Mouse (Mus musculus) midbrain, embryonic 11.5 days (tissue): ENCODE measurements at regions not wholly inside any gene's neighbourhood (a gene's known extent, or its start where the extent isn't known, plus 50 kb on each side); places are given as distances from the start of the nearest gene placed in this dataset.

ENCODE experiments used
- ATAC-seq: fragments of 200-750 bp; cut with Nextera tagmentation; 2 replicates; pipeline ENCODE4 v1.8.0; 2017; ENCODE audit warnings: moderate TSS enrichment, moderate library complexity; ENCODE audit not compliant: low FRiP score
- DNase-seq: peaks from one replicate; pipeline ENCODE4 v3.0.0; 2015; ENCODE audit warnings: low spot score; ENCODE audit errors: missing footprints
- H3K27ac ChIP-seq: fragments of 300-500 bp; sonication (generic); 2 replicates; pipeline ENCODE4 v1.5.1; 2014; ENCODE audit warnings: low read depth, low read length
- H3K27me3 ChIP-seq: fragments of 300-500 bp; sonication (generic); 2 replicates; pipeline ENCODE4 v1.6.1; 2014; ENCODE audit warnings: mild to moderate bottlenecking, low read length, moderate library complexity, mixed read lengths; ENCODE audit not compliant: control insufficient read depth, insufficient read depth
- H3K36me3 ChIP-seq: fragments of 300-500 bp; sonication (generic); 2 replicates; pipeline ENCODE4 v1.6.1; 2014; ENCODE audit warnings: mild to moderate bottlenecking, low read length, moderate library complexity, mixed read lengths; ENCODE audit not compliant: control insufficient read depth, insufficient read depth
- H3K4me1 ChIP-seq: fragments of 300-500 bp; sonication (generic); 2 replicates; pipeline ENCODE4 v1.6.1; 2014; ENCODE audit warnings: low read length; ENCODE audit not compliant: control insufficient read depth, insufficient read depth
- H3K4me2 ChIP-seq: fragments of 300-500 bp; sonication (generic); 2 replicates; pipeline ENCODE4 v1.6.1; 2014; ENCODE audit warnings: mild to moderate bottlenecking, moderate library complexity
- H3K4me3 ChIP-seq: fragments of 300-500 bp; sonication (generic); 2 replicates; pipeline ENCODE4 v1.5.1; 2014; ENCODE audit warnings: low read depth, low read length
- H3K9ac ChIP-seq: fragments of 300-500 bp; sonication (generic); 2 replicates; pipeline ENCODE4 v1.6.1; 2014; ENCODE audit warnings: low read length
- H3K9me3 ChIP-seq: fragments of 300-500 bp; sonication (generic); 2 replicates; pipeline ENCODE4 v1.6.1; 2016; ENCODE audit warnings: low read length; ENCODE audit not compliant: control insufficient read depth
- WGBS: fragments of 180-500 bp; shearing (Covaris S2); extraction: QIAGEN DNeasy Blood & Tissue Kit; methylation state at CpG from one replicate; pipeline ENCODE4 v1.1.7; 2014; 5-methylcytosine and 5-hydroxymethylcytosine counted together

DNA sequence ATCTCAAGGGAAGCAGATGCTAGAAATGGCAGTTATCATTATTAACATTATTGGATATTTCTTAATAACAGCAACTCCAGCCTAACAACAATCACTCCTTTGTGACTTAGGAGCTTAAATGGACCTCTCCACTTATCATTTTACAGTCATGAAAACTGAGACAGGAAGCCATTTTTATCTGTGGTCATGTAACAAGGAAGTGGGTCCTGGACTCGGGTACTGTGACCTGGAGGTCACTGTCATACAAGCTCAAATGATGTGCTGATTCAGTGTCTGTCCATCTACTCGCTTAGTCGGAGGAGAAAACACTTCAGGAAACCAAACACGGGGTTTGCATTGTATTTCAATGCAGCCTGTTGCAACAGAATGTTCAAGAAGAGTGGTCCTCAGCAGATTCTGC lies 176.4 kb downstream of the Gm10260 start:
- no peak for ATAC-seq
- WGBS: 78% methylated on average over 4 of the region's 4 CpGs
- H3K36me3 ChIP-seq: no peaks in the 10 kb centered on the region

GRCm38 (mm10) chr13:97581380-97581779 lies 179.1 kb downstream of the Gm10260 start:
- no peaks in the 10 kb centered on the region; the same call in 1 of the 2 replicates for H3K27me3 ChIP-seq
- WGBS: 82% methylated on average over 4 of the region's 4 CpGs
- H3K4me2 ChIP-seq: no peak overlapping the region
- ATAC-seq (no peak), DNase-seq (peak; percentile 47)
- H3K4me1 ChIP-seq: peaks cover 8% of the 10 kb centered on the region
- no peak overlapping the region for H3K9ac ChIP-seq
- H3K27ac ChIP-seq: no peak overlapping the region
- no peaks in the 10 kb centered on the region for H3K36me3 ChIP-seq
- H3K4me3 ChIP-seq: no peak overlapping the region
- no peaks in the 10 kb centered on the region for H3K9me3 ChIP-seq

More for the DNA sequence above, 176.4 kb downstream of the Gm10260 start:
- H3K4me1 ChIP-seq: peaks cover 8% of the 10 kb centered on the region
- no peak overlapping the region for H3K4me2 ChIP-seq
- H3K9ac ChIP-seq: no peak overlapping the region
- peak; percentile 69 for DNase-seq
- no peak overlapping the region for H3K27ac ChIP-seq
- H3K4me3 ChIP-seq: no peak overlapping the region
- no peaks in the 10 kb centered on the region for H3K9me3 ChIP-seq
- no peaks in the 10 kb centered on the region for H3K27me3 ChIP-seq

GRCm38 (mm10) chr13:97580241-97580874 lies 180.1 kb downstream of the Gm10260 start:
- ATAC-seq (no peak), DNase-seq (peak; percentile 83)
- Histone ChIP-seq H3K4me3 (no peak overlapping the region), H3K9ac (no peak overlapping the region), H3K4me1 (peaks cover 8% of the 10 kb centered on the region), H3K4me2 (no peak overlapping the region), H3K27ac (no peak overlapping the region), H3K36me3 (no peaks in the 10 kb centered on the region), H3K27me3 (no peaks in the 10 kb centered on the region; the same call in 1 of the 2 replicates), H3K9me3 (no peaks in the 10 kb centered on the region)
- WGBS: 24% methylated on average over 3 of the region's 3 CpGs

GRCm38 (mm10) chr13:97578595-97578994 lies 181.8 kb downstream of the Gm10260 start:
- Histone ChIP-seq H3K9ac (no peak overlapping the region), H3K4me3 (no peak overlapping the region), H3K36me3 (no peaks in the 10 kb centered on the region), H3K27me3 (no peaks in the 10 kb centered on the region; the same call in 1 of the 2 replicates), H3K9me3 (no peaks in the 10 kb centered on the region), H3K27ac (no peak overlapping the region), H3K4me2 (no peak overlapping the region), H3K4me1 (peaks cover 13% of the 10 kb centered on the region)
- WGBS: 78% methylated on average over 5 of the region's 5 CpGs
- DNase-seq (peak; percentile 70), ATAC-seq (no peak)

DNA sequence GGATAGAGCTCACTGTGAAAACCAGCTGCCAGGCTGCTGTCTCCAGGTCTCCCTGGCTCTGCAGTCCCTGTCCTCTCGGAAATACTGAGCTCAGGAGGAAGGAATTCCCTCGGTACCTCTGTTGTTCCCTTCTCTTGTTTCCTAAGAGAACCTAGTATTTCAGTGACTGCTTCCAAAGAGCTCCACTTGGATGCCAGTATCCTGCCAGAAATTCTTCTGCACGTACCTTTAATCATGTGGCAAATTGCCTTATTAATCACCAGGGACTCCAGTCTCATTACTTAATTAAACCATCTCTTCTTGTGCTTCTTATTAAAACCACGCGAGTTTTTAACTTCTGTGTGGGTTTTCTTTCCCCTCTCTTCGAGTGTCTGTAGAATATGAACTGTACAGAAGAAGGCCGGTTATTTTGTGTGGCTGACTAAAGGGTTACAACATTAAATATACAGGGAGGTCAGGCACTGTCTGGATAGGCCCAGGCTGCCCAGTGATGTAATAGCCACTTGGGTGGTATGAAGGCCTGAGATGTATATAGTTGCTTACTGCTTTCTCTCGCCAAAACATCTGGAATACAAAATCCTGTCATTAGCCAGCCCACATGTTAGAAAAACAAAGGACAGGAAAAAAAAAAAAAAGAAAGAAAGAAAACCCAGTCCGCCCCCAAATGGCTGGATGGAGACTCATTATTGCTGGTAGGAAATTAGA lies 183.2 kb downstream of the Gm10260 start:
- DNase-seq: peak; percentile 75
- H3K27ac ChIP-seq: no peak overlapping the region

DNA sequence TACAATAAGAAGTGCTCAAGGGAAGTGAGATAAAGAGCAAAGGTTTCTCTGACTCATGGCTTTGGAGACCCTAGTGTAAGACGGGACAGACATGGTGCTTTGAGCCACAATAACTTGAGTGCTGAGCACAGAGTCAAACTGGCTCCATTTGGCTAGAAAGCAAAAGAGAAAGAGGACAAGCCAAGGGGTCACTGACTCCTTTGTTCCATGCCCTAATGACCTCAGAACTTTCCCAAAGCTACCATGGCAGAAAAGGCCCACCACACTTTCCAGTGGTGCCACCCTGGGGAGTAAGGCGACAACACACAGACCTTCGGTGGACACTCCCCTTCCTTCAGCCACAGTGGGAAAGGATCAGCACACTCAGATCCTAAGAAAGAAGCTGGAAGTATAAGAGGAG lies 186.8 kb downstream of the Gm10260 start:
- no peak overlapping the region for H3K4me3 ChIP-seq
- H3K27ac ChIP-seq: no peak overlapping the region
- no peaks in the 10 kb centered on the region for H3K9me3 ChIP-seq
- H3K4me1 ChIP-seq: peaks cover 9% of the 10 kb centered on the region
- no peaks in the 10 kb centered on the region; the same call in 1 of the 2 replicates for H3K27me3 ChIP-seq
- 12% methylated on average over 3 of the region's 3 CpGs for WGBS
- no peak overlapping the region for H3K9ac ChIP-seq
- ATAC-seq: no peak
- no peak for DNase-seq
- no peaks in the 10 kb centered on the region for H3K36me3 ChIP-seq
- H3K4me2 ChIP-seq: no peak overlapping the region

More for the DNA sequence above, 183.2 kb downstream of the Gm10260 start:
- H3K4me1 ChIP-seq: peaks cover 17% of the 10 kb centered on the region
- no peak overlapping the region for H3K9ac ChIP-seq
- ATAC-seq: no peak
- no peaks in the 10 kb centered on the region for H3K36me3 ChIP-seq
- H3K9me3 ChIP-seq: no peaks in the 10 kb centered on the region
- H3K27me3 ChIP-seq: no peaks in the 10 kb centered on the region; the same call in 1 of the 2 replicates
- H3K4me3 ChIP-seq: no peak overlapping the region
- WGBS: 67% methylated on average over 9 of the region's 9 CpGs
- H3K4me2 ChIP-seq: no peak overlapping the region

DNA sequence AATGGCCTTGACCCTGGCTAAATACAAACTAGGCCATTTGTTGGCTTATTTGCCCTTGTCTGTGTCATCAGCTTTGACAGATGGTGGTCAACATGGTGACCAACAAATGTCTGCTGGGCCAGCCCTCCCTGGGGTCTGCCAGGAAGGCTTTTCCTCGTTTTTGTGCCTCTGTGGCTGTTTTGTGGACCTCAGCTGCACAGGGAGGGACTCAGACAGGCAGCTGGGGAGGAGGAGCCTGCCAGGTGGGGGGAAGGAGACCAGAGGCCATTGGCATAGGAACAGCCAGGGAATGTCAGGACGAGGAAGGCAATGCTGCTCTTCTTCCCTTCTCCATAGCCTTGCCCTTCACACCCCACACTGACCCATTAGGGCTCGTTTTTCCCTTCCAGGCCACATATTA lies 188.1 kb downstream of the Gm10260 start:
- Histone ChIP-seq H3K4me1 (peaks cover 9% of the 10 kb centered on the region), H3K4me2 (no peak overlapping the region), H3K4me3 (no peak overlapping the region), H3K9me3 (no peaks in the 10 kb centered on the region), H3K9ac (no peak overlapping the region), H3K36me3 (no peaks in the 10 kb centered on the region), H3K27ac (no peak overlapping the region), H3K27me3 (no peaks in the 10 kb centered on the region; the same call in 1 of the 2 replicates)
- ATAC-seq: no peak
- WGBS: 63% methylated on average over 3 of the region's 3 CpGs
- DNase-seq: peak; percentile 69

- ATAC-seq (no peak), DNase-seq (peak; percentile 49)
- 65% methylated on average over 1 of the region's 1 CpGs for WGBS
- Histone ChIP-seq H3K4me2 (no peak overlapping the region), H3K36me3 (no peaks in the 10 kb centered on the region), H3K9me3 (no peaks in the 10 kb centered on the region), H3K27ac (no peak overlapping the region), H3K9ac (no peak overlapping the region), H3K4me3 (no peak overlapping the region), H3K4me1 (peaks cover 13% of the 10 kb centered on the region), H3K27me3 (no peaks in the 10 kb centered on the region)
These were observed 190.4 kb downstream of the Gm10260 start for GRCm38 (mm10) chr13:97570009-97570408.

DNA sequence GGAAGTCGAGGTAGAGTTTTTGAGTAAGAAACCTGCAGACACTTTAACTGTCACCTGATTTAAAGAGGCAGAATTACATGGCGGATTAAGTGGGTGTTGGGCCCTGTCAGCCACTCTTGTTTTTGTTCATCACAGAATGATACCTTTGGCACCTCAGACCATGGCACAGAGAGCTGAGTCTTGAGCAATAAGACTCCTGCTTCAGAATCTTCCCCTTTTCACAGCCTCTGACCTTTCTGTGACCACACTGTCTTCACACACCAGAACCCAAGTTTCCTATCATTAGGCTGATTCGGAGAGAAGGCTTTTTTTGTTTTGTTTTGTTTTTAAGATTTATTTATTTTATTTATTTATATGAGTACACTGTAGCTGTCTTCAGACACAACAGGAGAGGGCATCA lies 192.8 kb downstream of the Gm10260 start:
- no peak overlapping the region for H3K9ac ChIP-seq
- H3K9me3 ChIP-seq: no peaks in the 10 kb centered on the region
- no peak overlapping the region for H3K4me2 ChIP-seq
- DNase-seq: peak; percentile 70
- 0 out of 2 replicates have a peak, but pooled peaks cover 4% of the 10 kb centered on the region for H3K4me1 ChIP-seq
- H3K27me3 ChIP-seq: no peaks in the 10 kb centered on the region
- 79% methylated on average over 3 of the region's 3 CpGs for WGBS
- no peak overlapping the region for H3K27ac ChIP-seq
- H3K4me3 ChIP-seq: no peak overlapping the region
- no peak for ATAC-seq
- no peaks in the 10 kb centered on the region for H3K36me3 ChIP-seq
